In the genomic region with DNA sequence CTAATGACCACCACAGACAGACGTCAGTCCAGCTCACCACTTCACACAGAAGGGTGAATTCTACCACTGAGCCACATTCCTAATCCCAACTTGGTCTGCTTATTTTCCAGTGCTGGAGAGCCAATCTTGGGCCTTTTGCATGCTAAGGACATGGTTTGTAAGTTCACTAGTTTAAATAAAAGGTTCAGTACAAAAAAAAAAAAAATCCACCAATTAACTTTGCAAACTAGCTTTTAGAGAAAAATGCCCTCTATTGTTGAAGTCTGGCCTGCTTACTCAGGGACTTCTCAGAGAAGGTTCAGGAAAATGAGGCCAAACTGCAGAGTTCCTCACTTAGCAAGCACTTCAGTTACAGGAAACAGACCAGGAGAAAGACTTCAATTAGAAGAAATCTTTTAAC, we compare ENCODE assay signal across 8 mouse cellular contexts. TPM values are rescaled to one million over a fixed set of nuclear protein-coding genes. Genes with fewer than 3 reads are reported as not detected.
DNase-seq lines count a peak whose midpoint lies in the region; ATAC-seq and TF ChIP-seq lines count a peak whose summit lies in the region.

No protein-coding gene starts in this region.

- 41% methylated on average over 1 of the region's 1 CpGs for WGBS in cerebellum, adult 2 months
- WGBS in limb, embryonic 14.5 days, result 39% methylated on average over 1 of the region's 1 CpGs

- peak overlapping the region; percentile 43; the same call in 1 of the 2 replicates for H3K27ac ChIP-seq in cerebellum, adult 2 months (ENCODE audit: insufficient read depth, low read length)
- no peak overlapping the region for H3K27ac ChIP-seq in limb, embryonic 14.5 days (replicated peaks; ENCODE audit: low read depth, low read length)

- H3K4me1 ChIP-seq in cerebellum, adult 2 months (ENCODE audit: control insufficient read depth, insufficient read depth, low read length), result peaks cover 9% of the 10 kb centered on the region; the same call in 1 of the 2 replicates
- H3K4me1 ChIP-seq in limb, embryonic 14.5 days (ENCODE audit: control insufficient read depth, insufficient read depth, low read length), result no peaks in the 10 kb centered on the region

- TF ChIP-seq POLR2A in cerebellum, adult 2 months (IDR thresholded peaks at IDR 0.05; ENCODE audit: borderline replicate concordance, insufficient read depth, low read length), result no peak
- TF ChIP-seq POLR2A in limb, embryonic 14.5 days (IDR thresholded peaks at IDR 0.05; ENCODE audit: borderline replicate concordance, extremely low read depth, insufficient read depth, insufficient read length), result no peak

- peak overlapping the region; percentile 92 for H3K4me3 ChIP-seq in cerebellum, adult 2 months (replicated peaks; ENCODE audit: insufficient read depth, low read depth, low read length)
- H3K4me3 ChIP-seq in limb, embryonic 14.5 days (replicated peaks; ENCODE audit: low read length), result peak overlapping the region; percentile 67

- H3K4me2 ChIP-seq in limb, embryonic 14.5 days (replicated peaks; ENCODE audit: low read depth, low read length, severe bottlenecking), result peak overlapping the region; percentile 94

- no peak for TF ChIP-seq CTCF in cerebellum, adult 2 months (IDR thresholded peaks at IDR 0.05; ENCODE audit: borderline replicate concordance, insufficient read depth, low read depth, low read length)

- no peaks in the 10 kb centered on the region for H3K27me3 ChIP-seq in cerebellum, adult 2 months (ENCODE audit: control insufficient read depth, insufficient read depth, low read length)
- no peaks in the 10 kb centered on the region for H3K27me3 ChIP-seq in limb, embryonic 14.5 days (ENCODE audit: control insufficient read depth, insufficient read depth, low read length)

- H3K9ac ChIP-seq in limb, embryonic 14.5 days (ENCODE audit: low read depth, low read length, severe bottlenecking), result peak overlapping the region; percentile 64; the same call in 1 of the 2 replicates

- no peaks in the 10 kb centered on the region for H3K36me3 ChIP-seq in limb, embryonic 14.5 days (ENCODE audit: control insufficient read depth, insufficient read depth, low read length)

- peaks cover 5% of the 10 kb centered on the region for H3K9me3 ChIP-seq in limb, embryonic 14.5 days (ENCODE audit: control insufficient read depth, low read length)

- ATAC-seq in limb, embryonic 14.5 days (ENCODE audit: low FRiP score, low read depth), result no peak
- ATAC-seq in inflammation-experienced regulatory T-cells, adult 6 months, result no peak

- peak in 1 of 2 experiments; percentile 25 for DNase-seq in cerebellum, adult 2 months
- DNase-seq in cerebellum, adult 9-10 months, result no peak
- DNase-seq in retina, postnatal 1 day, result peak; percentile 22
- no peak for DNase-seq in retina, embryonic 14.5 days (ENCODE audit: low spot score)
- no peak for DNase-seq in limb, embryonic 14.5 days (ENCODE audit: low spot score)
- DNase-seq in right cerebral cortex, postnatal 10 days (ENCODE audit: low spot score in 2 of 2), result no peak
- DNase-seq in B cell, adult 2 months, result no peak

RNA-seq across cellular contexts. Expression of a gene that starts 1.4 kb away (rescaled TPM):
- polyA plus RNA-seq in cerebellum, adult 2 months (2012; rRNA removed), result 137 and 143 TPM in 2 replicates
- 7.7 and 9.1 TPM in 2 replicates for polyA plus RNA-seq in limb, embryonic 14.5 days (2012; rRNA removed)
- polyA plus RNA-seq in limb, embryonic 14.5 days (2014; fragmentation: Nextera tagmentation; extraction: Ambion mirVana), result 6.6 and 10.0 TPM in 2 replicates
- polyA plus RNA-seq in inflammation-experienced regulatory T-cells, adult 6 months (2017; shearing (Covaris generic)), result 10 to 100 TPM; 16.8 to 36.1 (median 27.9) TPM
